Mouse (Mus musculus): ENCODE measurements at regions not wholly inside any gene's neighbourhood (a gene's known extent, or its start where the extent isn't known, plus 50 kb on each side); places are given as distances from the start of the nearest gene placed in this dataset.

DNA sequence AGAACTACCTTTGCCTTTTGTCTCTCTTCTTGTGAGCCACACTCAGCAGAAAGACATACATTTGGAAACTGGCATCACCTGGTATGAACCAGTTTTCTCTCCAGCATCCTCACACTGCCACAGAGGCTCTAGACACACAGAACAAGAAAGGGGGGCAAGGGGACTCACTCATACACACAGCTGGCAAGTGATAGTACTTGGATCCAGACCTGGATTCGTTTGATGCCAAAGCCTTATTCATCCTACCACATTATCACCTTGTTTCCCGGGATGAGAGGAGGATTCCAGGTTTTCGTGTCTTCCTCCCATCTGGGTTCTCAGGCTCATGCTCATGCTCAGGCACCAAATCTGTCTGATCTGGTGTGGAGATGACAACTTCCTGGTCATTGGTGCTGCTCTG, 97.8 kb upstream of the Opcml start:
- Histone ChIP-seq H3K36me3 (ENCODE audit: control insufficient read depth, insufficient read depth) (no peaks in the 10 kb centered on the region), H3K27me3 (ENCODE audit: control insufficient read depth, insufficient read depth, insufficient read length) (no peaks in the 10 kb centered on the region), H3ac (ENCODE audit: control insufficient read depth, insufficient read length) (no peak overlapping the region), H3K4me3 (no peak overlapping the region), H3K79me2 (ENCODE audit: control insufficient read depth, insufficient read depth) (no peaks in the 10 kb centered on the region), H3K4me2 (ENCODE audit: low read depth) (no peak overlapping the region)
- TF ChIP-seq USF1 (IDR thresholded peaks at IDR 0.05; ENCODE audit: low read depth) (no peak), MYOD1 (IDR thresholded peaks at IDR 0.05; ENCODE audit: control insufficient read depth in 1 of 3, insufficient read length in 2 of 3, low read depth in 2 of 3) (no peak), MAX (IDR thresholded peaks at IDR 0.05; ENCODE audit: low read depth) (no peak), E2F4 (IDR thresholded peaks at IDR 0.05; ENCODE audit: insufficient read depth) (no peak), POLR2A (IDR thresholded peaks at IDR 0.05; ENCODE audit: insufficient read length, low read depth) (no peak), REST (IDR thresholded peaks at IDR 0.05; ENCODE audit: insufficient read depth, insufficient read length) (no peak), SRF (IDR thresholded peaks at IDR 0.05; ENCODE audit: control insufficient read depth, insufficient read length, low read depth) (no peak)

DNA sequence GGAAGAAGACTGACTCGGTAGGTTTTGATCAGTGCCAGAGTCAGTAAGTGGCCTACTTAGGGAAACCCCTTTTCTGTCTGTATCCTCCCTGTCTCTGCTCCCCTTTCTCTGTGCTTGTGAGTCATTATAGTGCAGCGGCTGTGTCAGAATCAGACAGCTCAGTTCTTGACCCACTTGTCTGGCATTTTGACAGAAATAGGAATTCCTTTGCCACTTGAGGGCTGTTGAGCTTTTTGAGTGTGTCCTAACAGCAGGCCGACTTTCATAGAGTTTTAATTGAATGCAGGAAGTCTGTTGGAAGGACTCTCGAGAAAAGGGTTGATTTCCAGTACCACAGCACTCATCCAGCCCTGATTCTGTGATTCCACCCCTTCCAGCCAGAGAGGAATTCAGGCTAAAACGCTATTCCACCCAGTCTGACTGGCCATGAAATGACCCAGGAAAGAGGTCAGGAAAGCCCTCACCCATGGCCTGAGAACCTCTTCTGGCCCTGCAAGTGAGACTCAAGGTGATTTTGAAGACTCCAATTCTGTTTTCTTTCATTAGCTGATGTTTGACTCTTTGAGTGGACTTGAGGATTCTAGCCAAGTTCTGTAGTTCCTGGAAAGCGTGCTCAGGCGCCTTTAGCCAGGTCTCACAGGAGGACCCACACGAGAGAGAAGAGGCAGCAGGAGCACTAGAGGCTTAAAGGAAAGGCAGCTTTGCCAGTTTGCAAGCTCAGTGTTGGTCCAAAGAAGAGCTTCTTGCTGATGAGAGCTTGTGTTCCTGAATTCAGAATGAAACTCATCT, 95.6 kb upstream of the Opcml start:
- H3K4me2 ChIP-seq (ENCODE audit: low read depth): no peak overlapping the region
- H3K79me2 ChIP-seq (ENCODE audit: control insufficient read depth, insufficient read depth): no peaks in the 10 kb centered on the region
- H3ac ChIP-seq (ENCODE audit: control insufficient read depth, insufficient read length): no peak overlapping the region
- H3K4me3 ChIP-seq: no peak overlapping the region
- no peaks in the 10 kb centered on the region for H3K27me3 ChIP-seq (ENCODE audit: control insufficient read depth, insufficient read depth, insufficient read length)
- no peaks in the 10 kb centered on the region for H3K36me3 ChIP-seq (ENCODE audit: control insufficient read depth, insufficient read depth)
- TF ChIP-seq POLR2AphosphoS2 (IDR thresholded peaks at IDR 0.05; ENCODE audit: insufficient read length, low read depth): no peak
- TF ChIP-seq USF1 (IDR thresholded peaks at IDR 0.05; ENCODE audit: low read depth): no peak
- TF ChIP-seq MAX (IDR thresholded peaks at IDR 0.05; ENCODE audit: low read depth): no peak
- TF ChIP-seq MYOG (IDR thresholded peaks at IDR 0.05; ENCODE audit: control insufficient read depth in 1 of 3, insufficient read depth in 1 of 3, insufficient read length in 2 of 3, low read depth in 2 of 3): no peak
- no peak for TF ChIP-seq TCF12 (IDR thresholded peaks at IDR 0.05; ENCODE audit: insufficient read depth, poor library complexity, severe bottlenecking)
- no peak for TF ChIP-seq SRF (IDR thresholded peaks at IDR 0.05; ENCODE audit: control insufficient read depth, insufficient read length, low read depth)
- TF ChIP-seq REST (IDR thresholded peaks at IDR 0.05; ENCODE audit: insufficient read depth, insufficient read length): no peak
- TF ChIP-seq CEBPB (IDR thresholded peaks at IDR 0.05; ENCODE audit: insufficient read depth, poor library complexity, severe bottlenecking): no peak
- no peak for TF ChIP-seq MYOD1 (IDR thresholded peaks at IDR 0.05; ENCODE audit: control insufficient read depth in 1 of 3, insufficient read length in 2 of 3, low read depth in 2 of 3)
- no peak for TF ChIP-seq TCF3 (IDR thresholded peaks at IDR 0.05; ENCODE audit: insufficient read length, low read depth)
- TF ChIP-seq E2F4 (IDR thresholded peaks at IDR 0.05; ENCODE audit: insufficient read depth): no peak
- TF ChIP-seq POLR2A (IDR thresholded peaks at IDR 0.05; ENCODE audit: insufficient read length, low read depth): no peak

DNA sequence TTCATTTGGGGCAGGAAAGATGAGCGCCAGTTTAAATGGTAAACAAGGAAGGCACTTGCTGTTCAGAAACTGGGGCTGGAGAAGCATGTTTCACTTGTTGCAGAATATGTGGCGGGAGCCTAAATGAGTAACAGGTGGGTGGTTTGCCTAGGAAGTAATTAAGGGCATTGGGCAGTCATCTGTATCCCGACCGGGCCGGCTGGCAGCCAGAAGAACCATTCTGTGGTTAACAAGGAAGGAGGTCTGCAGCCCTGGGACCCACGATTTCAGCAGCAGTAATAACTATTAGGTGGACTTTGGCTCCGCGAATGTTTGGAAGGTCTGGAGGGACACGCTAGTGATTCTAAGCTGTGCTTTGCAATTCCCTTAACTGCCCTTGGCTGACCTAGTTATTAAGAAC, 89.0 kb upstream of the Opcml start:
- Histone ChIP-seq H3K27me3 (ENCODE audit: control insufficient read depth, insufficient read depth, insufficient read length) (no peaks in the 10 kb centered on the region), H3K36me3 (ENCODE audit: control insufficient read depth, insufficient read depth) (no peaks in the 10 kb centered on the region), H3K4me3 (no peak overlapping the region), H3K4me2 (ENCODE audit: low read depth) (no peak overlapping the region), H3ac (ENCODE audit: control insufficient read depth, insufficient read length) (no peak overlapping the region), H3K79me2 (ENCODE audit: control insufficient read depth, insufficient read depth) (no peaks in the 10 kb centered on the region)
- no peak for TF ChIP-seq TCF3 (IDR thresholded peaks at IDR 0.05; ENCODE audit: insufficient read length, low read depth)
- no peak for TF ChIP-seq MYOG (IDR thresholded peaks at IDR 0.05; ENCODE audit: control insufficient read depth in 1 of 3, insufficient read depth in 1 of 3, insufficient read length in 2 of 3, low read depth in 2 of 3)
- no peak for TF ChIP-seq CEBPB (IDR thresholded peaks at IDR 0.05; ENCODE audit: insufficient read depth, poor library complexity, severe bottlenecking)
- no peak for TF ChIP-seq MYOD1 (IDR thresholded peaks at IDR 0.05; ENCODE audit: control insufficient read depth in 1 of 3, insufficient read length in 2 of 3, low read depth in 2 of 3)
- no peak for TF ChIP-seq REST (IDR thresholded peaks at IDR 0.05; ENCODE audit: insufficient read depth, insufficient read length)
- TF ChIP-seq MAX (IDR thresholded peaks at IDR 0.05; ENCODE audit: low read depth): no peak
- TF ChIP-seq USF1 (IDR thresholded peaks at IDR 0.05; ENCODE audit: low read depth): no peak
- no peak for TF ChIP-seq TCF12 (IDR thresholded peaks at IDR 0.05; ENCODE audit: insufficient read depth, poor library complexity, severe bottlenecking)
- no peak for TF ChIP-seq POLR2AphosphoS2 (IDR thresholded peaks at IDR 0.05; ENCODE audit: insufficient read length, low read depth)
- TF ChIP-seq SRF (IDR thresholded peaks at IDR 0.05; ENCODE audit: control insufficient read depth, insufficient read length, low read depth): no peak
- TF ChIP-seq POLR2A (IDR thresholded peaks at IDR 0.05; ENCODE audit: insufficient read length, low read depth): no peak
- no peak for TF ChIP-seq E2F4 (IDR thresholded peaks at IDR 0.05; ENCODE audit: insufficient read depth)

DNA sequence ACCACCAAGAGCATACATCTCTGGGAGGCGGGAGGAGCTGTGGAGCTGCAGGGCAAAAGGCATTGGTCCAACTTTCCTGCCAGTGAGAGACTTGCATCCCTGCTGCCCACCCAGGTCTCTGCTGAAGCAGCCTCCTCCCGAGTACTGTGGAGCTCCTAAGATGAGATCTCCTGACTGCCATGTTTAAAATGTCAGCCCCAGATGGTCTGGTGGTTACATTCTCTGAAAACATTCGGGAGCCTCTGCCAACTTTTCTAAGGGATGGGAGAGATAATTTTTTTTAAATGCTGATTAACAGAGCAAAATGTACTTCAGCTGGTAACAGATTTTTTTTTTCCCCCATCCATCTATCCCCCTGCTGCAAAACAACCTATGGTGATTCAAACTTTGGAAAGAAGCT, 88.4 kb upstream of the Opcml start:
- H3K4me2 ChIP-seq (ENCODE audit: low read depth): no peak overlapping the region
- no peak for TF ChIP-seq USF1 (IDR thresholded peaks at IDR 0.05; ENCODE audit: low read depth)
- TF ChIP-seq REST (IDR thresholded peaks at IDR 0.05; ENCODE audit: insufficient read depth, insufficient read length): no peak
- no peak for TF ChIP-seq TCF3 (IDR thresholded peaks at IDR 0.05; ENCODE audit: insufficient read length, low read depth)
- no peak for TF ChIP-seq POLR2AphosphoS2 (IDR thresholded peaks at IDR 0.05; ENCODE audit: insufficient read length, low read depth)
- TF ChIP-seq MAX (IDR thresholded peaks at IDR 0.05; ENCODE audit: low read depth): no peak
- no peaks in the 10 kb centered on the region for H3K27me3 ChIP-seq (ENCODE audit: control insufficient read depth, insufficient read depth, insufficient read length)
- H3ac ChIP-seq (ENCODE audit: control insufficient read depth, insufficient read length): no peak overlapping the region
- no peaks in the 10 kb centered on the region for H3K36me3 ChIP-seq (ENCODE audit: control insufficient read depth, insufficient read depth)
- H3K79me2 ChIP-seq (ENCODE audit: control insufficient read depth, insufficient read depth): no peaks in the 10 kb centered on the region
- H3K4me3 ChIP-seq: no peak overlapping the region

DNA sequence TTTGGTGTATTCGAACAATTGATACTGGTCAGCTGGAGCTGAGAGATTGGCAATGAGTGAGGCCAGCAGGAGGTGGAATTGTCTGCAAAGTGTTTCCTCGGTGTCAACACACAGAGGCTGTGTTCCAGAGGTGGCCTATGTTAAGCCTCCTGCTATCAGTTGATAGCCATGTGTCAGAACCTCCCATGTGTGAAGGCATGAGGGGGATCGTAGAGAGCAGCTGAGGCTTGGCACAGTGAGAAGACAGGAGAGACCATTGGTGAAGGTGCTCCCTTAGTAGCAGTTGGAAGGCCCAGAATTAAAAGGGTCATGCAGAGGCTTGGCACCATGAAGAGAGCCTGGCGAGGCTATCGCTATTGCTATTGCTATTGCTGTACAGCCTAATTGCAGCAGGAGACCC, 86.6 kb upstream of the Opcml start:
- H3K4me2 ChIP-seq (ENCODE audit: low read depth): no peak overlapping the region
- no peak overlapping the region for H3K4me3 ChIP-seq
- H3ac ChIP-seq (ENCODE audit: control insufficient read depth, insufficient read length): no peak overlapping the region
- no peak for TF ChIP-seq TCF3 (IDR thresholded peaks at IDR 0.05; ENCODE audit: insufficient read length, low read depth)
- no peak for TF ChIP-seq MYOD1 (IDR thresholded peaks at IDR 0.05; ENCODE audit: control insufficient read depth in 1 of 3, insufficient read length in 2 of 3, low read depth in 2 of 3)
- TF ChIP-seq REST (IDR thresholded peaks at IDR 0.05; ENCODE audit: insufficient read depth, insufficient read length): no peak
- no peak for TF ChIP-seq TCF12 (IDR thresholded peaks at IDR 0.05; ENCODE audit: insufficient read depth, poor library complexity, severe bottlenecking)
- no peak for TF ChIP-seq SRF (IDR thresholded peaks at IDR 0.05; ENCODE audit: control insufficient read depth, insufficient read length, low read depth)
- no peak for TF ChIP-seq MYOG (IDR thresholded peaks at IDR 0.05; ENCODE audit: control insufficient read depth in 1 of 3, insufficient read depth in 1 of 3, insufficient read length in 2 of 3, low read depth in 2 of 3)
- TF ChIP-seq E2F4 (IDR thresholded peaks at IDR 0.05; ENCODE audit: insufficient read depth): no peak
- TF ChIP-seq MAX (IDR thresholded peaks at IDR 0.05; ENCODE audit: low read depth): no peak
- no peak for TF ChIP-seq CEBPB (IDR thresholded peaks at IDR 0.05; ENCODE audit: insufficient read depth, poor library complexity, severe bottlenecking)
- TF ChIP-seq POLR2AphosphoS2 (IDR thresholded peaks at IDR 0.05; ENCODE audit: insufficient read length, low read depth): no peak
- TF ChIP-seq USF1 (IDR thresholded peaks at IDR 0.05; ENCODE audit: low read depth): no peak
- TF ChIP-seq POLR2A (IDR thresholded peaks at IDR 0.05; ENCODE audit: insufficient read length, low read depth): no peak
- H3K79me2 ChIP-seq (ENCODE audit: control insufficient read depth, insufficient read depth): no peaks in the 10 kb centered on the region
- no peaks in the 10 kb centered on the region for H3K27me3 ChIP-seq (ENCODE audit: control insufficient read depth, insufficient read depth, insufficient read length)
- no peaks in the 10 kb centered on the region for H3K36me3 ChIP-seq (ENCODE audit: control insufficient read depth, insufficient read depth)

All from myocyte (in vitro differentiated cells).